Mouse (Mus musculus) heart, adult 2 months (tissue): Measurements from ENCODE around the gene Supv3l1.

Source experiments
- CTCF ChIP-seq: fragments of 200-600 bp; IDR thresholded peaks from 2 replicates; pipeline ENCODE4 v1.8.1; 2022; ENCODE audit warnings: antibody characterized with exemption, mild to moderate bottlenecking, moderate library complexity
- EP300 ChIP-seq: fragments of 200-500 bp; IDR thresholded peaks from 2 replicates; pipeline ENCODE4 v1.6.1; 2011; ENCODE audit warnings: low read depth, low read length, control low read depth; ENCODE audit not compliant: insufficient read depth

DNA sequence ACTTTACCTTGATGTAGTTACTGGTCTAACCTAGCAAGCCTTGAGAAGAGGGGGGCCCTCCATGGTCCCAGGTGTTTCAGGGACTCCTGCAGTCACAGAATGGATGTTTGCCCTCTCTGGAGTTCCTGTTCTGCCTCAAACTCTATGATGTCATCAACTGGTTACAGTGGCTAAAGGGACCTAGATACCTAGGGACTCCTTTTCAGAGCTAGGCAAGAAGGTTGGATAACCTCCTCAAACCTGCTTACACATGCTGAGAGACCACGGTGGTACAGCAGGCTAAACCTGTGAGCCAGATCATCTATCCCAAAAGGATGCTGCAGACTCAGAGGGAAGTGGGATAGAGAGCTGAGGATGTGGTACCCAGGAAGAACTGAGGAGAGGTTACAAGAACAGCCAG, 69.7 kb downstream of the Supv3l1 start, which contains the start of gene Hk1:
- TF ChIP-seq EP300 (no peak), CTCF (no peak)
